Mouse (Mus musculus): Measurements from ENCODE around the gene Entpd1. TPM values are rescaled to one million over a fixed set of nuclear protein-coding genes. Genes with fewer than 3 reads are reported as not detected.

Entpd1 gene
- polyA plus RNA-seq, 1 experiment from 2014 or later = 6.3 TPM

GRCm38 (mm10) chr19:40658935-40659334 is 46.8 kb downstream of the Entpd1 start:
- 40% methylated on average over 5 of the region's 5 CpGs for WGBS
- DNase-seq (ENCODE audit: low spot score) = no peak
- no peaks in the 10 kb centered on the region for H3K9me3 ChIP-seq

GRCm38 (mm10) chr19:40659651-40660478 is 47.7 kb downstream of the Entpd1 start:
- peak overlapping the region; percentile 60 for H3K4me3 ChIP-seq
- H3K27me3 ChIP-seq (ENCODE audit: insufficient read depth, poor library complexity, severe bottlenecking) = no peaks in the 10 kb centered on the region
- H3K4me1 ChIP-seq = peaks cover 22% of the 10 kb centered on the region
- no peaks in the 10 kb centered on the region for H3K36me3 ChIP-seq
- WGBS = under 1% methylated on average over 16 of the region's 16 CpGs
- H3K27ac ChIP-seq = peak overlapping the region; percentile 80
- no peaks in the 10 kb centered on the region for H3K9me3 ChIP-seq
- DNase-seq (ENCODE audit: low spot score) = no peak

More at GRCm38 (mm10) chr19:40658935-40659334, 46.8 kb downstream of the Entpd1 start:
- no peaks in the 10 kb centered on the region for H3K27me3 ChIP-seq (ENCODE audit: insufficient read depth, poor library complexity, severe bottlenecking)
- peaks cover 22% of the 10 kb centered on the region for H3K4me1 ChIP-seq
- H3K4me3 ChIP-seq = 0 out of 2 replicates have a peak overlapping the region, but pooled peaks have one; percentile 60
- H3K36me3 ChIP-seq = no peaks in the 10 kb centered on the region
- 0 out of 2 replicates have a peak overlapping the region, but pooled peaks have one; percentile 10 for H3K27ac ChIP-seq

GRCm38 (mm10) chr19:40660510-40660909 is 48.3 kb downstream of the Entpd1 start:
- Histone ChIP-seq H3K9me3 (no peaks in the 10 kb centered on the region), H3K36me3 (no peaks in the 10 kb centered on the region), H3K4me1 (peaks cover 22% of the 10 kb centered on the region), H3K27me3 (ENCODE audit: insufficient read depth, poor library complexity, severe bottlenecking) (no peaks in the 10 kb centered on the region), H3K4me3 (peak overlapping the region; percentile 60), H3K27ac (peak overlapping the region; percentile 80)
- no peak for DNase-seq (ENCODE audit: low spot score)
- WGBS = 10% methylated on average over 9 of the region's 9 CpGs

GRCm38 (mm10) chr19:40661108-40661507 is 48.9 kb downstream of the Entpd1 start:
- 91% methylated on average over 2 of the region's 2 CpGs for WGBS
- H3K4me3 ChIP-seq = peak overlapping the region; percentile 60; the same call in 1 of the 2 replicates
- H3K36me3 ChIP-seq = no peaks in the 10 kb centered on the region

DNA sequence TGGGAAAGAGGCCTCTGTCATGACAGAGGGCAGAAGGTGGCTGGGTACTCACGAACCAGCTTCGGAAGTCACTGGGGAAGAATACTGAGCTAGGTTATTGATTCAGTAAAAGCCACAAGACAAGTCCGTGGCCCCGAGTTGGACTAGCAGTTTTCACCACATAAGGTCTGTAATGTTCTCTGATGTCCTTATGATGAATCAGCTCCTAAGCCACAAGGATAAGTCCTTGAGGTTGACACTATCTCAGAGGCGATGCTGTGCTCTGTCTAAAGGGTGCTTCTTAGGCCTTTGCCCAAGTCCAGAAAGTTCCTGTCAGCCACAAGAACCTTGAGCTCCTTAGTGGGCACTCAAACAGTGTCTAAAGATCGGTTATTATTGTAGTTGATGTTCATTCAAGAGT is 49.7 kb downstream of the Entpd1 start:
- Histone ChIP-seq H3K27me3 (ENCODE audit: insufficient read depth, poor library complexity, severe bottlenecking) (no peaks in the 10 kb centered on the region), H3K9me3 (no peaks in the 10 kb centered on the region), H3K36me3 (no peaks in the 10 kb centered on the region), H3K4me1 (peaks cover 22% of the 10 kb centered on the region), H3K27ac (no peak overlapping the region), H3K4me3 (no peak overlapping the region)
- DNase-seq (ENCODE audit: low spot score) = no peak
- WGBS = 89% methylated on average over 6 of the region's 6 CpGs

More at GRCm38 (mm10) chr19:40661108-40661507, 48.9 kb downstream of the Entpd1 start:
- no peak for DNase-seq (ENCODE audit: low spot score)
- Histone ChIP-seq H3K4me1 (peaks cover 22% of the 10 kb centered on the region), H3K9me3 (no peaks in the 10 kb centered on the region), H3K27me3 (ENCODE audit: insufficient read depth, poor library complexity, severe bottlenecking) (no peaks in the 10 kb centered on the region), H3K27ac (peak overlapping the region; percentile 80; the same call in 1 of the 2 replicates)

DNA sequence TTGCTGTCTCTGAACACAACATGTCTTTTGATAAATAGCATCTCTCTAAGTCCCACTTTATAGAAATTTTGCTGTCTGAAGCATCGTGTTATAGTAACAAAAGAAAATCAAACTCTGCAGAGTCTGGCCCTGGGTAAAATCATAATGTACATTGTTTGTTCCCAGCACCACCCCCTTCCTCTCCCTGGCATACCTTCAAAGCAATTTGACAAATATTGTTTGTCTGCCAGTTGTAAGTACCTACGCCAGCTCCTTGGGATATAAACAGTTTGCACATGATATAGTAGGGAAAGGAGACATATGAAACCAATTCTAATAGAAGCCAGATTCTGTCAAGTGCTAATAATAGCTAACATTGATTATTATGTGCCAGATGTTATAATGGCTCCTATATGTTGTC is 50.6 kb downstream of the Entpd1 start:
- Histone ChIP-seq H3K4me1 (peaks cover 22% of the 10 kb centered on the region), H3K4me3 (no peak overlapping the region), H3K27ac (no peak overlapping the region), H3K27me3 (ENCODE audit: insufficient read depth, poor library complexity, severe bottlenecking) (no peaks in the 10 kb centered on the region), H3K36me3 (no peaks in the 10 kb centered on the region), H3K9me3 (no peaks in the 10 kb centered on the region)
- WGBS = 88% methylated on average over 2 of the region's 2 CpGs
- no peak for DNase-seq (ENCODE audit: low spot score)

GRCm38 (mm10) chr19:40665778-40666177 is 53.6 kb downstream of the Entpd1 start:
- no peak for DNase-seq (ENCODE audit: low spot score)
- WGBS = 78% methylated on average over 7 of the region's 7 CpGs
- Histone ChIP-seq H3K36me3 (no peaks in the 10 kb centered on the region), H3K27me3 (ENCODE audit: insufficient read depth, poor library complexity, severe bottlenecking) (no peaks in the 10 kb centered on the region), H3K9me3 (no peaks in the 10 kb centered on the region), H3K27ac (no peak overlapping the region), H3K4me3 (no peak overlapping the region), H3K4me1 (peaks cover 9% of the 10 kb centered on the region)

DNA sequence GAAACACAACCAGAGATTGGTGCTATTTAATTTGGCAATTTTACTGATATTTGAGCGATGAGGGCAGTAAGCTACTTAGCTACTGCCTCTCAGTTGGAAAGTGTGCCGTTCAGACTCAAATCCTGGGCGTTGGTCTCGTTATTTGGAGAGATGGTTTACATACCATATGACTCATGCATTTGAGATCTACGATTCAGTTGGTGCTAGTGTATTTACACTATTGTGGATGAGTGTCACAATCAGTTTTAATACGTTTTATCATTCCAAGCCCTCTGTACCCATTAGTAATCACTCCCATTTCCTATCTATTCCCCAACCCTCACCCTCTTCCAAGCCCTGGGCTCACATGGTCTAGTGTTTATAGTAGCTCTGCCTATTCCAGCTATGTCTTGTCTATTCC is 54.9 kb downstream of the Entpd1 start:
- no peaks in the 10 kb centered on the region for H3K36me3 ChIP-seq
- H3K4me1 ChIP-seq = peaks cover 8% of the 10 kb centered on the region
- no peak overlapping the region for H3K4me3 ChIP-seq
- no peaks in the 10 kb centered on the region for H3K9me3 ChIP-seq
- H3K27me3 ChIP-seq (ENCODE audit: insufficient read depth, poor library complexity, severe bottlenecking) = no peaks in the 10 kb centered on the region
- no peak for DNase-seq (ENCODE audit: low spot score)
- H3K27ac ChIP-seq = no peak overlapping the region
- WGBS = 74% methylated on average over 6 of the region's 6 CpGs

DNA sequence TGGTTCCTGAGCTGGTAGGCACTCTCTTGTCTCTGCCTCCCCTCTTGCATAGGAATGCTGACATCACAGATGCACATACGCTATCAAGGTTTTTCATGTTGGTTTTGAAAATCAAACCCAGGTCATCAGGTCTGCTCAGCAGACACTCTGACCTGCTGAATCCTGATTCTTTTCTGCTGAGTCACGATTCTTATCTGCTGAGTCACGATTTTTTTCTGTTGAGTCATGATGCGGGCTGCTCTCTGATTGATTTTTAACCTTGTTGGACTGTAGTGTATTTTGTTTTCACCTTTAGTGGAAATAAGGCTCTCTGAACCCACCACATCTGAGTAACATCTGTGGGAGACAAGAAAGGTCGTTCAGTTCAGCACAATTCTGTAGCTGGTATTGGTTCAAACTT is 63.2 kb downstream of the Entpd1 start:
- no peak overlapping the region for H3K27ac ChIP-seq
- no peaks in the 10 kb centered on the region for H3K9me3 ChIP-seq
- DNase-seq (ENCODE audit: low spot score) = no peak
- H3K4me3 ChIP-seq = no peak overlapping the region
- 80% methylated on average over 5 of the region's 5 CpGs for WGBS
- H3K36me3 ChIP-seq = no peaks in the 10 kb centered on the region
- H3K27me3 ChIP-seq (ENCODE audit: insufficient read depth, poor library complexity, severe bottlenecking) = no peaks in the 10 kb centered on the region
- peaks cover 22% of the 10 kb centered on the region for H3K4me1 ChIP-seq

- Histone ChIP-seq H3K27ac (peak overlapping the region; percentile 44; the same call in 1 of the 2 replicates), H3K36me3 (no peaks in the 10 kb centered on the region), H3K27me3 (ENCODE audit: insufficient read depth, poor library complexity, severe bottlenecking) (no peaks in the 10 kb centered on the region), H3K9me3 (no peaks in the 10 kb centered on the region), H3K4me1 (peaks cover 20% of the 10 kb centered on the region), H3K4me3 (peak overlapping the region; percentile 40)
- 61% methylated on average over 6 of the region's 6 CpGs for WGBS
- peak; percentile 68 for DNase-seq (ENCODE audit: low spot score)
Measured at GRCm38 (mm10) chr19:40678087-40678486, 65.9 kb downstream of the Entpd1 start.

- WGBS = 25% methylated on average over 17 of the region's 17 CpGs
Measured at GRCm38 (mm10) chr19:40678532-40679307, 66.6 kb downstream of the Entpd1 start.

GRCm38 (mm10) chr19:40679632-40680031 is 67.5 kb downstream of the Entpd1 start:
- 93% methylated on average over 3 of the region's 3 CpGs for WGBS
- H3K4me3 ChIP-seq = no peak overlapping the region
- no peaks in the 10 kb centered on the region for H3K27me3 ChIP-seq (ENCODE audit: insufficient read depth, poor library complexity, severe bottlenecking)
- peaks cover 19% of the 10 kb centered on the region for H3K4me1 ChIP-seq
- no peak overlapping the region for H3K27ac ChIP-seq
- peak; percentile 50 for DNase-seq (ENCODE audit: low spot score)
- no peaks in the 10 kb centered on the region for H3K36me3 ChIP-seq
- no peaks in the 10 kb centered on the region for H3K9me3 ChIP-seq

More at GRCm38 (mm10) chr19:40678532-40679307, 66.6 kb downstream of the Entpd1 start:
- peak; percentile 74 for DNase-seq (ENCODE audit: low spot score)
- Histone ChIP-seq H3K36me3 (no peaks in the 10 kb centered on the region), H3K4me3 (peak overlapping the region; percentile 40), H3K9me3 (no peaks in the 10 kb centered on the region), H3K27ac (peak overlapping the region; percentile 44; the same call in 1 of the 2 replicates), H3K4me1 (peaks cover 19% of the 10 kb centered on the region), H3K27me3 (ENCODE audit: insufficient read depth, poor library complexity, severe bottlenecking) (no peaks in the 10 kb centered on the region)

DNA sequence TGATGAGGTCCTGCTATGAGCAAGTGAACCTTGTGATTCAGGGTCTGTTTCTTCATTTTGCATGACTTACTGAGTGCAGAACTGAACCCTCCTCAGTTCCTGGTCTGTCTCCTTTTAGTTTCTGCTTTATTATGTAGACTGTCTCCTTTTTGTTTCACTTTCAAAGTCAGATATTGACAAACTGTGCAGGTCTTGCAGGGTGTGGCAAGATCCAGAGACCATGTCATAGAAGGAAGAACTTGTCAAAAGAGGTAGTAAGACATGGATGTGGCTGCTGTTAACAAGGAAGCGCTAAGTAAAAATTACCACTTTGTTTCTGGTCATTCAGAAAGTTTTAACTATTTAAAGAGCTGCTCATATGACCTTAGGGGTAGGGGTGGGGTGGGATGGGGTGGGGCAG is 72.0 kb downstream of the Entpd1 start:
- WGBS = 91% methylated on average over 1 of the region's 1 CpGs
- Histone ChIP-seq H3K4me3 (no peak overlapping the region), H3K27ac (no peak overlapping the region), H3K27me3 (ENCODE audit: insufficient read depth, poor library complexity, severe bottlenecking) (no peaks in the 10 kb centered on the region), H3K36me3 (no peaks in the 10 kb centered on the region), H3K9me3 (no peaks in the 10 kb centered on the region), H3K4me1 (peaks cover 10% of the 10 kb centered on the region)
- no peak for DNase-seq (ENCODE audit: low spot score)
